Mouse (Mus musculus) intestine, postnatal 0 days (tissue): ENCODE results near the gene Zdhhc18. TPM values are rescaled to one million over a fixed set of nuclear protein-coding genes. Genes with fewer than 3 reads are reported as not detected.

ENCODE experiments used
- ATAC-seq: fragments of 200-750 bp; cut with Nextera tagmentation; 2 replicates; pipeline ENCODE4 v1.8.0; 2017; ENCODE audit warnings: mild to moderate bottlenecking, moderate TSS enrichment, moderate library complexity
- H3K27ac ChIP-seq: fragments of 300-500 bp; sonication (generic); 2 replicates; pipeline ENCODE4 v1.5.1; 2014; ENCODE audit warnings: mild to moderate bottlenecking, low read depth, low read length, moderate library complexity
- H3K27me3 ChIP-seq: fragments of 300-500 bp; sonication (generic); replicated peaks from 2 replicates; pipeline ENCODE4 v1.6.1; 2014; ENCODE audit warnings: low read length, mixed read lengths; ENCODE audit not compliant: control insufficient read depth, insufficient read depth
- H3K36me3 ChIP-seq: fragments of 300-500 bp; sonication (generic); 2 replicates; pipeline ENCODE4 v1.6.1; 2014; ENCODE audit warnings: mild to moderate bottlenecking, moderate library complexity; ENCODE audit not compliant: control insufficient read depth, insufficient read depth
- H3K4me1 ChIP-seq: fragments of 300-500 bp; sonication (generic); replicated peaks from 2 replicates; pipeline ENCODE4 v1.6.1; 2014; ENCODE audit warnings: antibody characterized with exemption, low read length, mixed read lengths; ENCODE audit not compliant: control insufficient read depth, insufficient read depth
- H3K4me2 ChIP-seq: fragments of 300-500 bp; sonication (generic); replicated peaks from 2 replicates; pipeline ENCODE4 v1.6.1; 2014; ENCODE audit warnings: low read depth, mild to moderate bottlenecking, moderate library complexity
- H3K4me3 ChIP-seq: fragments of 300-500 bp; sonication (generic); 2 replicates; pipeline ENCODE4 v1.5.1; 2014; ENCODE audit warnings: low read depth, low read length
- H3K9ac ChIP-seq: fragments of 300-500 bp; sonication (generic); 2 replicates; pipeline ENCODE4 v1.6.1; 2014; ENCODE audit warnings: mild to moderate bottlenecking, low read depth, low read length
- H3K9me3 ChIP-seq: fragments of 300-500 bp; sonication (generic); 2 replicates; pipeline ENCODE4 v1.6.1; 2016; ENCODE audit warnings: mixed run types; ENCODE audit not compliant: control insufficient read depth
- CTCF ChIP-seq: sonication (generic); IDR thresholded peaks from 2 replicates; pipeline ENCODE4 v1.5.1; 2016; ENCODE audit warnings: low read depth, mild to moderate bottlenecking, control low read depth, antibody characterized with exemption, moderate library complexity
- WGBS: fragments of 180-500 bp; shearing (Covaris S2); extraction: QIAGEN DNeasy Blood & Tissue Kit; methylation state at CpG from one replicate; pipeline ENCODE4 v1.1.7; 2014; 5-methylcytosine and 5-hydroxymethylcytosine counted together
- polyA plus RNA-seq: library from polyadenylated mRNA; unstranded; fragments of >200 nt; fragmentation: Nextera tagmentation; extraction: Ambion mirVana; gene quantifications from 2 replicates; pipeline ENCODE4 v1.2.1, GENCODE M21; 2015

Zdhhc18 gene
- polyA plus RNA-seq, 1 experiment from 2014 or later: 2.3 TPM

- Histone ChIP-seq H3K27me3 (no peaks in the 10 kb centered on the region), H3K9ac (no peak overlapping the region), H3K36me3 (peaks cover 21% of the 10 kb centered on the region; the same call in 1 of the 2 replicates), H3K27ac (no peak overlapping the region), H3K4me3 (no peak overlapping the region), H3K4me1 (peaks cover under 1% of the 10 kb centered on the region; the same call in 1 of the 2 replicates), H3K4me2 (no peak overlapping the region), H3K9me3 (no peaks in the 10 kb centered on the region)
- 85% methylated on average over 7 of the region's 7 CpGs for WGBS
- no peak for ATAC-seq
- no peak for TF ChIP-seq CTCF
These were observed 25.1 kb downstream of the Zdhhc18 start for GRCm38 (mm10) chr4:133624830-133625229.

DNA sequence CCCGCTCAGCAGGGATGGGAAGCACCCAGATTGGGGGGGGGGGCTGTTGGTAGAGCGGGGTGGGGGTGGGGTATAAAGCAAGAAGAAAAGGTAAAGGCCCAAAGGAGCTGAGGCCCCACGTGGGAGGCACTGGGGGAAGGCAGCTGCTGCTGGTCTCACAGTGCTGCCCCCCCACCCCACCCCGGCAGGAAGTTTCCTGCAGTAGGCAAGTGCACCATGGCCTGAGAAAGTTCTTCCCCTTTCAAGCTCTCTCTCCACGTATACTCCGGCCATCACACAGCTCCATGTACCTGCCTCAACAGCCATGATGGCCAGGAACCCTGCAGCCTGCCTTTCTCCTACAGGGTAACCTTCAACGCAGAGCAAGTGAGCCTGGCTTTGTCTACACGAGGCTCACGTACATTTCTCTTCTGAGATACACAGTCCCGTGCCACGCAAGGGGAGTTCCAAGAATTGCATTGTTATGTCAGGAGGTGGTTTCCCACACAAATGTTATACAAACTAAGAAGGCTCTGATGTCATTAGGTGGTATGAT lies 27.7 kb downstream of the Zdhhc18 start:
- no peaks in the 10 kb centered on the region for H3K9me3 ChIP-seq
- no peak overlapping the region for H3K4me3 ChIP-seq
- H3K9ac ChIP-seq: no peak overlapping the region
- H3K36me3 ChIP-seq: peaks cover 21% of the 10 kb centered on the region; the same call in 1 of the 2 replicates
- TF ChIP-seq CTCF: no peak
- no peak for ATAC-seq
- H3K27ac ChIP-seq: no peak overlapping the region
- 77% methylated on average over 10 of the region's 11 CpGs for WGBS
- H3K4me1 ChIP-seq: peaks cover 4% of the 10 kb centered on the region; the same call in 1 of the 2 replicates
- no peak overlapping the region for H3K4me2 ChIP-seq
- H3K27me3 ChIP-seq: no peaks in the 10 kb centered on the region

- TF ChIP-seq CTCF: no peak
- Histone ChIP-seq H3K27me3 (no peaks in the 10 kb centered on the region), H3K9me3 (no peaks in the 10 kb centered on the region), H3K4me2 (no peak overlapping the region), H3K36me3 (peaks cover 8% of the 10 kb centered on the region; the same call in 1 of the 2 replicates), H3K4me1 (peaks cover 4% of the 10 kb centered on the region; the same call in 1 of the 2 replicates), H3K27ac (no peak overlapping the region), H3K9ac (no peak overlapping the region), H3K4me3 (no peak overlapping the region)
- WGBS: 81% methylated on average over 8 of the region's 8 CpGs
- no peak for ATAC-seq
These were observed 29.3 kb downstream of the Zdhhc18 start for GRCm38 (mm10) chr4:133620668-133621067.

DNA sequence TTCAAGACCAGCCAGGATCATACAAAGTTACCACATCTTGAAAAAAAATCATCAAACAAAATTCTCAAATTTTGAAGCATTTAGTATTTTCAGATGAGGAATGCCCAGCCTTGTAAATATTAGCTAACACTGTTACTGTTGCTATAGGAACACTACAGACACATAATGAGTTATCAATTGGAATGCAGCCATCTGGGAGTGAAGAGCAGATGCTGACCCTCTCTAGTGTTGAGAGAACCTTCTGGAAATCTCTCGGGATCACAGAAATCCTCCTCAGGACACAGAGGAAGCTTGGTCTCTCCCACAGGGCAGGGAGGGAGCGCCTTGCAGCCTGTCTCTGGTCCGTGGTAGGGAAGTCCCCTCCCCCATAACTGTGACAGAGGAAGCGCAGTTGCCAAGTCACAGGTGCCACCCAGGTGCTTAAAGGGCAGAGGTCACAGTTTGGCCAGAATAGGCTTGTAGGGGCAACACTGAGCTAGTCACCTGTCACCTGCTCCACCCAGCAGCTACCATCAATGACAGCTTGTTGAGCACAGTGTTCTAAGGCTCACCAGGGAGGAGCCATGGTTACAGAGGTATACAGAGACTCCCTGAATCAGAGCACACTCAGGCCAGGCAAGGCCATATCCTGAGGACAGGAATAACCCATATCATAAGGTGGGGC lies 30.3 kb downstream of the Zdhhc18 start:
- no peak overlapping the region; the same call in 1 of the 2 replicates for H3K27ac ChIP-seq
- no peaks in the 10 kb centered on the region for H3K9me3 ChIP-seq
- H3K4me3 ChIP-seq: no peak overlapping the region
- ATAC-seq: peak; percentile 63
- peaks cover 4% of the 10 kb centered on the region; the same call in 1 of the 2 replicates for H3K36me3 ChIP-seq
- no peaks in the 10 kb centered on the region for H3K27me3 ChIP-seq
- WGBS: 54% methylated on average over 4 of the region's 4 CpGs
- H3K4me2 ChIP-seq: 0 out of 2 replicates have a peak overlapping the region, but pooled peaks have one; percentile 6
- TF ChIP-seq CTCF: no peak
- no peak overlapping the region for H3K9ac ChIP-seq
- peaks cover 4% of the 10 kb centered on the region; the same call in 1 of the 2 replicates for H3K4me1 ChIP-seq

DNA sequence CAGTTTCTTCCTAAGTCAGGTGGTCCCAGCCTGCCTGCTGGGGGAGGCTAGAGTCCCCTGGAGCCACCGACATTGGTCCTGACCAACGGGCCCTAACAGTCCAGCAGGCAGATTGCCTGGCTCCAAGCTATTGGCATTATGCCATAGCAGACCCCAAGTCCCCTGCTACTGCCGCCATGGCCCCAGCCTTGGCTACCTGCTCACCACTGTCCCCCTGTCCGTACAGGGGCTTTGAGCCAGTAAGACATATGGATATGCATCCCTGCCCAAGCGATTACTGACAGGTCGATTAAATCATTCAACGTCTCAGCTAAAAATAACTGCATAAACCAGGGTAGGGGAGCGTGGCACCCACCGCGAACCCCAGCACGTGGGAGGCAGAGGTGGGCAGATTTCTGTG lies 32.0 kb downstream of the Zdhhc18 start:
- H3K4me2 ChIP-seq: no peak overlapping the region
- H3K9me3 ChIP-seq: no peaks in the 10 kb centered on the region
- no peak for TF ChIP-seq CTCF
- no peak overlapping the region for H3K9ac ChIP-seq
- WGBS: 95% methylated on average over 11 of the region's 11 CpGs
- H3K36me3 ChIP-seq: peaks cover 14% of the 10 kb centered on the region; the same call in 1 of the 2 replicates
- no peak for ATAC-seq
- no peaks in the 10 kb centered on the region for H3K27me3 ChIP-seq
- H3K27ac ChIP-seq: no peak overlapping the region
- H3K4me1 ChIP-seq: peaks cover 4% of the 10 kb centered on the region; the same call in 1 of the 2 replicates
- no peak overlapping the region for H3K4me3 ChIP-seq

GRCm38 (mm10) chr4:133615416-133615815 lies 34.5 kb downstream of the Zdhhc18 start:
- WGBS: 72% methylated on average over 10 of the region's 10 CpGs
- peaks cover 23% of the 10 kb centered on the region; the same call in 1 of the 2 replicates for H3K36me3 ChIP-seq
- no peak for TF ChIP-seq CTCF
- H3K4me3 ChIP-seq: no peak overlapping the region
- no peaks in the 10 kb centered on the region for H3K27me3 ChIP-seq
- peaks cover 4% of the 10 kb centered on the region; the same call in 1 of the 2 replicates for H3K4me1 ChIP-seq
- no peak for ATAC-seq
- H3K4me2 ChIP-seq: no peak overlapping the region
- no peaks in the 10 kb centered on the region for H3K9me3 ChIP-seq
- H3K9ac ChIP-seq: no peak overlapping the region
- no peak overlapping the region for H3K27ac ChIP-seq
